Mouse (Mus musculus): ENCODE data around the gene Mdm4.
"Not testable (repeated sequence)": the region's sequence is repeated elsewhere in the genome, so short reads cannot be mapped to it uniquely, and the experiment has no call there.

GRCm38 (mm10) chr1:133021971-133022370, 8.4 kb downstream of the Mdm4 start:
- TF ChIP-seq HCFC1 (IDR thresholded peaks at IDR 0.05; ENCODE audit: borderline replicate concordance, insufficient read depth, low read length); MAFK (IDR thresholded peaks at IDR 0.05; ENCODE audit: insufficient read depth, low read depth, low read length): not testable (repeated sequence)

All from ES-E14 (cell line).